Mouse (Mus musculus): ENCODE measurements at regions not wholly inside any gene's neighbourhood (a gene's known extent, or its start where the extent isn't known, plus 50 kb on each side); places are given as distances from the start of the nearest gene placed in this dataset.

DNA sequence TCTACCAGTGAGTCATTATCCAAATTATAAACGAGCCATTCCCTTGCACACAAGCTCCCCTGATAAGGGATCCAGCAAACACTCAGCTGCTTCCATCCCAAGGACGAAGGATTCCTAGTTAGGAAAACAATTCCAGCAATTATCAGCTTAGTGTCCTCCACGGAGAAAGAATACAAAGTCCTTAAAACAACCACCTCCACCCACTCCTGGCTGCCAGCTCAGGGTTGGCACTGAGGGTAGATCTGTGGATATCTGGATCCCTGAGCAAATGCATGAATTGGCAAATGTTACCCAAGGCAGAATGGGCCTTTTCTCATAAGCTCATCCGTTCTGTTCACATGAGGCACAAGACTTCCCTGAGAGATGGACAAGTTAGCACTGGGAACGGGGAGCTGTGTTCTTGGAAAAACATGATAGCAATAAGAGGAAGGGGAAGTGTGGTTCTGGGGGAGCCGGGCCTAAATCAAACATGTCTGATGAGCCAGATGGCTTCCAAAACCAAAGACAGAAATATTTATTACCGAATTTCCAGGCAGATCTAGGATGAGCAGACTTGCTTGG, 368.1 kb upstream of the Runx1 start:
- DNase-seq (ENCODE audit: extremely low read depth, low read depth, low spot score), result no peak

DNA sequence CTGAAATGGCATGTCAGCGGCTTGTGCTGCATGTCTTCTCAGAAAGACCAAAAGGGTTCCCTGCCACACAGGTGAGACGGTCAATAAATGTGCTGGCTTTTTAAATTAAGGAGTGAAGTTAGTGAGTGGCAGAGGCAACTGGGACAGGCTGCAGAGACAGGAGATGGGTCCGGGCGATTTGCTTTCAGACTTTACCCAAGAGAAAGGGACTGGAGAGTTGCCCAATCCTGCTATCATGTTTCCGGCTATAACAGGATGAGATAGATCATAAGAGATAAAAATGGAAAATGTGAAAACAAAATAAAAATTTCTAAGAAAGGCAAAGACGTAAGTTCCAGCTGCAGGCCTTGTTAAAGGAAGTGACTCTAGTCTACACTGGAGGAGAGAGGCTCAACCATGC, 367.3 kb upstream of the Runx1 start:
- DNase-seq (ENCODE audit: extremely low read depth, low read depth, low spot score), result no peak

DNA sequence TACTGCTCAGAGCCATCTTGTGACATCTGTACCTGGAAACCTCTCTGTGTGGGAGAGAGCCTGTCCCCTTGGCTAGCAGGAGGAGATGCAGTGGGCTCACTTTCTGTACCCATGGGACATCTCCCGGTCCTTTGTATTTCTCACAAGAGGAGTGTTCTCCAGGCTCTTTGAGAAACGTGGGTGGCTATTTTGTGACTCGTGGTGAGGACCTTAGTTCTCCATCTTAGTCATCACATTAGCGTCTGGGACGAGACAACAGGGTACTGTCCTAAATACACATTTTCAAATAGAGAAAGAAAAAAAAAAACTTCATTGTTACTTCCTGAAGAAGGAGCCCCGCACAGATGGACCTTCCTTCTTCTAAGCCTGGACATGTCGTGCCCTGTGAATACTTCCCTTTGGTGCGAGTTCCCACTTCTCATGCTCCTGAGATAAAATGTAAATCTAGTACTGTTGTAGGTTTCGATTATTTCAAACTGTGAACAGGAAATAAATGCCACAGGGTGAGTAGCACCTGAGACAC, 366.8 kb upstream of the Runx1 start:
- no peak for DNase-seq (ENCODE audit: extremely low read depth, low read depth, low spot score)

DNA sequence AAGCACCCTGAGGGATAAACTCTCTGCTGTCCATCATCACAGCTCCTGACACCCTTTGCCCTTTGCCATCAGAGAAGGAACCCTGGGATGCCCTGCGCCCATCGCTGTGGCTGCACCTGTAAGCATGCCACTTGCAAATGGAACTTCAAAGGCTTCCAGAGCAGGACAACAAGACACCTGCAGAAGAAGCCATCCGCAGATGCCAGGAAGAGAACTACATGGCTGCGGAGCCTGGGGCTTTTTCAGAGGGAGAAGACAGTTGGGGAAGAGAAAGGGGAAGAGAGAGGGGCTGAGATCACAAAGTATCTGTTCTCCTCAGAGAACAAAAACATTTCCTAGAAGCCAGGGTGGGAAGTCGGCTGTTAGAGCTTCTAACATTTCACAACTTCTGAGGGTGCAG, 365.2 kb upstream of the Runx1 start:
- DNase-seq (ENCODE audit: extremely low read depth, low read depth, low spot score), result no peak

DNA sequence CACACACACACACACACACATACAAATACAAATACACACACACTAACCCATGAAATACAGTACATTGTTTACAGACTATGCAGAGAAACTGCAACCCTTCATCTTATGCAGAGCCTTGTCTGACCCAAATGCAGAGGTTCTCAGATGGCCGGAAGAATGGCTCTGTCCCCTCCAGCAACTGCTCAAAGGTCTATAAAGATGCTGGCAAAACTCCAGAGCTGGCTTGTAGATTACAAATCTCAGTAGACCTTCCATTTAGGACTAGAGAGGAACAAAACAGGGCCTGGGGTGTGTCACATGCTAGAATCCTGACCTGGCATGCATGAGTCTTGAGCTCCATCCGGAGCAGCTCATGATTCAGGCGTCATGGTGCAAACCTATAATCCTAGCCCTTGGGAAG, 364.4 kb upstream of the Runx1 start:
- peak; percentile 42 for DNase-seq (ENCODE audit: extremely low read depth, low read depth, low spot score)

DNA sequence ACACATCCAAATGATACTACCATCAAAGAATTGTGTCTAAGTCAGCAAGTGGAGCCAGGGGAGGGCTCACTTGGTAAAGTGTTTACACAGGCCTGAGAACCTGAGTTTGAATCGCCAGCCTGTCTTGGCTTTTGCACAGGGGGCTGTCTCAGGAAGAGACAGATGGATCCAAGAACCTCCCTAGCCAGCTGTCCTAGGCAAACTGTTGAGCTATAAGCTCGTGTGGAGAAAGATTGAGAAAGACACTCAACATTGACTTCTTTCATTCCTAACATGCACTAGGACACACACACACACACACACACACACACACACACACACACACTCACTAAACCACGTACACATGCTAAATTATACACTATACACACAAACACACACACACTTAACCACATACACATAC, 363.9 kb upstream of the Runx1 start:
- DNase-seq (ENCODE audit: extremely low read depth, low read depth, low spot score), result no peak

DNA sequence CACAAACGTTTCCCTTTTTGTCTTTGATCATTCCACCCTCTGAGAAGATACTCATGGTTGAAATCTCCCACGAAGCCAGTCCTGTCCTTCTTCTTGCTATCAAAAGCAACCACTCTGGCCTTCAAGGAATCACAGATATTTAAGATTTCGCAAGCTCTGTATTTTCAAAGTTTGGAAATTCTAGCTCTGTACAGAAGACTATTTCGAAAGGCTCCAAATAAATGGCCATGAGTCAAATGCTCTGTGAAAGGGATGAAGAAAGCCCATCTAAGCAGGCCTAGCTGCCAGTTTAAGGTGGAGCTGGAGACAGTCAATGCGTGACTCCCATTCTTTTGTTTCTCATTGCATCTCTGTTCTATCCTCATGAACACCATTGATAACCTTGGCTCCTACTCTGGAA, 363.5 kb upstream of the Runx1 start:
- DNase-seq (ENCODE audit: extremely low read depth, low read depth, low spot score), result peak; percentile 54

DNA sequence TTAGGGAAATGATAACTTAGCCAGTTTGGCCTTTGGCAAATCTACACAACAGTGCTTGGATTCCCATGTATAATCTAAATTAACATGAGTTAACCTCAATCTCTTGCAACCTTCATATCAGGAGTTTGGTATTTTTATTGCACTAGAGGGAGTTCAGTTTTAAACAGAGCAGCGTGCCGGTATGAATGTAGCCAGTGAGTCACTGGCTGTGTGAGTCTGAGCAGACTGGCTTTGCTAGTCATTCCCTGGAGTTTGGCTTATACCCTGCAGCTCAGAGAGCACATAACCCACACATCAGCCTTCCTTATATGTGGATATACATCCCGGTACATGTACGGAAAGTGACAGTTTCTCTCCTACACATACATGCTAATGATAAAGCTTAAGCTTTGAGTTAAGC, 360.6 kb upstream of the Runx1 start:
- DNase-seq (ENCODE audit: extremely low read depth, low read depth, low spot score), result no peak

DNA sequence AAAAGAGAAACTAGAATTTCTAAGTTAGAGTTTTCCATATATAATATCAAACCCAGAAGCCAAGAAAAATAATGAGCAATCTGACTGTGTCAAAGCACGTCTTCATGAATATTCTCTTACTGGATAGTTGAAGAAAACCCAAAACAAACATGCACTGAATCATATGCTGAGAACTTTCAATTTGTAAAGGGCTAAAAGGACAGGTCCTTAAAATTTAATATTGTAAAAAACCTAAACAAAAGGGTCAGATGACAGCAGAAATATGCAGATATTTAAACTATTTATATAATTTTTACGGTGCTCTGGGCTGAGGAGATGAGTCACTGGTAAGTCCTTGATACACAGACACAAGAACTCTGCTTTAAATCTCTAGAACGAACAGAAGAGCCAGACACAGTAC, 356.7 kb upstream of the Runx1 start:
- no peak for DNase-seq (ENCODE audit: extremely low read depth, low read depth, low spot score)

DNA sequence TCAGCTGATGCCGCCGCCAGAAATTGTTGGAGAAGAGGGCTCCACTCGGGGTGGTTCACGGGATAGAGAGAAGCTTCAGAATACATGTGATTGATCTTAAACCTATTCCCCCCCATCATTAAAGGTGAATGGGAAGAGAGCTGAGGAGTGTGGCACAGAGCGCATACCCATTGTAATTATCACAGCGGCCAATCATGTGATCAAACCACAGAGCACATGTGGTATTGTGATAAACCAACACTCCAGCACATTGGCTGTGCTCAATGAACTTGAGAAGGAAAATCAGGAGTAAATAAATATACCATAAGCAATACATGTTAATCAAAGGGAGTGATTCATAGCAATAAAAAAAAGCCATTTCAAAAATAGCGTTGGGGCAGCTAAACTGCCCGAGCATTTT, 355.5 kb upstream of the Runx1 start:
- no peak for DNase-seq (ENCODE audit: extremely low read depth, low read depth, low spot score)

DNA sequence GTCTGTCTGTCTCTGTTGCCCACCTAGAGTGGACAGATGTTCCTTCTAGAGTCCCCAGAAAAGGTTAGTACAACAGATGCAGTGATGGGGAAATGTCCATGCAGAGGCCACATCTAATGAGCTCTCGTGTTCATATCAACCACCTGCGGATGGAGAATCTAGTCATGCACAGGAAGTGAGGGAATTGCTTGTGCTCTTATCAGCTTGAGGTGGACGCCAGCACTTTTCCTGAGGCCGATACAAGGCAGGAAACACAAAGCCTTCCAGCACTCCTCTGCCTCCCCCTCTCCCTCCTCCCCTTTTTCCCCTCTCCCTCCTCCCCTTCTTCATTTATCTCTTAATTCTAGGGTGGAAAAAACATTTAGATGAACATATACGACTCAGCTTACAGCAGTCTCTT, 354.3 kb upstream of the Runx1 start:
- no peak for DNase-seq (ENCODE audit: extremely low read depth, low read depth, low spot score)

DNA sequence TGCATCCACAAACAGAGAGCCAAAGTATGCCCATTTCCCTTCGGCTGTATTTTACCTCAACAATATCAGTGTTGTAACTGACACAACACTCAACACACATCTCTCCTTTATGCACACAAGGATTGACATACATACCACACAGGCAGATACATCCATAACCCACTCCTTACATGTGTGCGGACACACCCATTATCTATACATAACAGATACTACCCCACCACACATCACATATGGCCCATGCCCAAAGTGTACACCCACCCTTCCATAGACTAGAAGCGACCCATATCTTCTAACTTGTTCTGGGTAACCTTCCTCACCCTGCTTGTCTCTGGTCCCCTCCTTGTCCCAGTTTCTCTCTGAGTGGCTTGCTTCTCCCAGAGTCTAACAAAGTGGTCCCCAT, 340.7 kb upstream of the Runx1 start:
- no peak for DNase-seq (ENCODE audit: extremely low read depth, low read depth, low spot score)

DNA sequence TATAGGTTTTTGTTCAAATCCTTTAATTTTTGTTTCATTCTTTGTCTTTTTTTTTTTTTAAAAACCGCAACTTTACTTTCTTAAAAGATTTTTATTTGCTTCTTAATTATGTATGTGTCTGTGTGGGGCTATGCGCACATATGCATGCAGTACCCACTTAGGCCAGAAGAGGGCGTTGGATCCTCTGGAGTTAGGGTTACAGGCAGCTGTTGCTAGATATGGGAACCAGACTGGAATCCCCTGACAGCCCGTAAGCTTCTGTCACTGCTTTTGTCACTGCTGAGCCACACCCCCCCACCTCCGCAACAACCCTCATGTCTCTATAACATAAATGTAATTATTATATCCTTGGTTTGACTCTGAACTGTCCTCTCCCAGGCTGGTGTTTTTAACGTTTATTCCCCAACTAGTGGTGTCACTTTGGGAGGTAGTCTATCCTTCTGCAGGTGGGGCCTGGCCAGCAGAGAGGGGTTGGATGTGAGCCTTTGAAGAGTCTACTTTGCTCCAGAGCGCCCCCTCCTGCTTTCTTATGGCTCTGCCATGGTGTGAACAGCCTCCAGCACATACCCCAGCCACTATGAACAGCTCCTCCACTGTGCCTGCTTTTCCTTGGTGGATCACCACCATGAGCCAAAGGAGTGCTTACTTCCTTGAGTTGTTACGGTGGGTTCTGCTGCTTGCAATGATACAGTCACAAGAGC, 332.7 kb upstream of the Runx1 start:
- DNase-seq (ENCODE audit: extremely low read depth, low read depth, low spot score), result no peak

DNA sequence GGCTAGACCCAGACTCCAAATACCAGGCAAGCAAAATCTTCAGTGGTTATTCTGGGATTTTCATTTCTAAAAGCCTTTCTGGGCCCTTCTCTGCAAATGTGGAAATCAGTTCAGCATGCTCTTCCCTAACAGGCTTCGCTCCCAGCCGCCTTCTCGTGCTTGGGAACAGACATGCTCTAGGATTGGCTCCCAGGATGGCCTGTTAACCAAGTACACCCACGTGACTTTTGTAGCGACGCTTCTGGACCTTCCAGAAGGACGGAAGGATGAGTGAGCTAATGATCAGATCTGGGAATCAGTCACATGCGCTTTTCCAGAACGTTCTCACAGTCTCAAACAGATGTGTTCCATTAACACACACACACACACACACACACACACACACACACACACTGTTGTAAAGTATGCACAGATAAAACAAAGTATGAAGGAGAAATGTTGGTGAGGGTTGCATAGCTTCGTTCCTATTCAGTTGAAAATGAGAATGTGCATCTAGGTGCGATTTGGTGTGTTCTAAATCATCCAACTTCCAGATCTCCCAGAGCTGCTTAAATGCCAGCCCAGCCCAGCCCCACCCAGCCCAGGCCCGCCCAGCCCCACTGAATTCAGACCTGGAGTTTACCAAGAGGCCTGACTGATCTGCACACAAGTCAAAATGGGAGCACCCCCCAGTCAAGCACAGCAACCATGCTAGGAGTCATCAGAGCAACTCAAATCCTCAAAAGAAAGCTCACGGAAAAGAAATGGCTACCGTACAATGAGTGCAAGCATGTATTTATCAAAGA, 327.8 kb upstream of the Runx1 start:
- DNase-seq (ENCODE audit: extremely low read depth, low read depth, low spot score), result no peak

DNA sequence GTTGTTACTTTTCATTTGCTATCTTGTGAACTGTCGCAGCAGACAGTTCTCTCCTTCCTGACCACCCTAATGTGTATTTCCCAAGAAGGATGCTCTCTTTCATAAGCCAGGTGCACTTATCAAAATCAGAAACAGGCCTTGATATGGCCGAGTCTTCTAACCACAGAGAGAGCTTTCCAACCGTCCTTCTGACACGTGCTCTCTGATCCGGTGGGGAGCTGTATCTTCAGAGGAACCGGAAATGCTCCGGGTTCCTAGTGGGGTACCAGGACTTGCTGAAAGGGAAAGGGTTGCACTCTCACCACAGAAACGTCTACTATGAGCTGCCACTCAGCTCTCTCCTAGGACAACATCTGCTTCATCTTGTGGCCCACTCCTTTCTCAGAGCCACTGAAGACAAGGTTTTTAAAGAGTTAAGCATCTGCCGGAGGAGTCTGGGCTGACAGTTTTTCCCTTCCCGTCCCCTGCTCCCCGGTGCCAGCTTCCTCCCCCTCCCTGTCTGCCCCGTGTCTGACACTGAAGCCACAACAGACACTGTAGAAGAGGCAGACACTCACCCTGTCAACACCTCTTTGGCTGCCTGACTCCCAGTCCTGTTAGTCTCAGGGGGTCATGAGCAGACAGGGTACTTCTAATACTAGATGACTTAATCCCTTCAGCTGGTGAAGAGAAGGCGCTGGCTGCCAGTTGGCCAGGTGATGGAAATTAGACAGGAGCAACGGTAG, 327.0 kb upstream of the Runx1 start:
- DNase-seq (ENCODE audit: extremely low read depth, low read depth, low spot score), result no peak

DNA sequence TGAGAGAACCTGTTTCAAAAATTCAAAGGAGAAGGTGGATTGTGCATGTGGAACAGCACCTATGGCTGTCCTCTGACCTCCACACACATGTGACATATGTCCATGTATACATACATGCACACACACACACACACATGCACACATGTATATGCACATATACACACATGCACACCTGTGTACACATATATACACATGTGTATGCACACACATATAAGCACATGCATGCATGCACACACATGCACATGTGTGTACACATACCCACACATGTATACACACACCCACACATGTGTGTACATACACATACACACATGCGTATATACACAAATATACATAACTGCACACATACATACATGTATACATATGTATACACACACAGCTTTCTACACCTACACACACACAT, 326.1 kb upstream of the Runx1 start:
- DNase-seq (ENCODE audit: extremely low read depth, low read depth, low spot score), result no peak

DNA sequence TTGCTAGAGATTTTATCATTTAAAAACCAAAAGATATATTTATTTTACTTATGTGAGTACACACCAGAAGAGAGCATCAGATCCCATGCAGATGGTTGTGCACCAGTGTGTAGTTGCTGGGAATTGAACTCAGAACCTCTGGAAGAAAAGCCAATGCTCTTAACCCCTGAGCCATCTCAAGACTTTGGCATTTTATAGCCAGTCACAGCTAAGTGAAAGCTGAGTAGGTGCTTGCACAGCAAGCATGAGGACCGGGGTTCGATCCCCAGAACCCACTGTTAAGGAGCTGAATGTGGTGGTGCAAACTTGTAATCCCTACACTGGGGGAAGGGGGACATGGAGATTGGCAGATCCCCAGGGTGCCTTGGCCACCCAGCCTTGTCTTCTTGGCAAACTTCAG, 325.7 kb upstream of the Runx1 start:
- DNase-seq (ENCODE audit: extremely low read depth, low read depth, low spot score), result no peak

DNA sequence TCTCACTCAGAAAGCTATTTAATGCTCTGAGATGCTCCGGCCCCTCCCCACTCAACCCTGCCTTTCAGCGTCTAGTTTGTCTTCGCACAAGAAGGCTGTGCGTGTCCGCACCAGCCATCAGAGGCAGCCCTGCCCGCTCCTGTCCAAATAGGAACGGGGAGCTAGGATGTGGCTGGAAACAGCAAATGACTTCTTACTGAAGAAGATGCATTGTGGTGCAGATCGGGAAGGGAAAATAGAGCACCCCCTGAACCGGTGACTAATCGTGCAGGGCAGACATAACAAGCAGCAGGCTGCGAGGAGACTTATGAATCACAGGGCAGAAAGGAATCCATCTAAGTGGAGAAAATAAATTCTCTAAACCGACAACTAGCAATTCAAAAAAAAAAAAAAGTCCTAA, 324.5 kb upstream of the Runx1 start:
- no peak for DNase-seq (ENCODE audit: extremely low read depth, low read depth, low spot score)

DNA sequence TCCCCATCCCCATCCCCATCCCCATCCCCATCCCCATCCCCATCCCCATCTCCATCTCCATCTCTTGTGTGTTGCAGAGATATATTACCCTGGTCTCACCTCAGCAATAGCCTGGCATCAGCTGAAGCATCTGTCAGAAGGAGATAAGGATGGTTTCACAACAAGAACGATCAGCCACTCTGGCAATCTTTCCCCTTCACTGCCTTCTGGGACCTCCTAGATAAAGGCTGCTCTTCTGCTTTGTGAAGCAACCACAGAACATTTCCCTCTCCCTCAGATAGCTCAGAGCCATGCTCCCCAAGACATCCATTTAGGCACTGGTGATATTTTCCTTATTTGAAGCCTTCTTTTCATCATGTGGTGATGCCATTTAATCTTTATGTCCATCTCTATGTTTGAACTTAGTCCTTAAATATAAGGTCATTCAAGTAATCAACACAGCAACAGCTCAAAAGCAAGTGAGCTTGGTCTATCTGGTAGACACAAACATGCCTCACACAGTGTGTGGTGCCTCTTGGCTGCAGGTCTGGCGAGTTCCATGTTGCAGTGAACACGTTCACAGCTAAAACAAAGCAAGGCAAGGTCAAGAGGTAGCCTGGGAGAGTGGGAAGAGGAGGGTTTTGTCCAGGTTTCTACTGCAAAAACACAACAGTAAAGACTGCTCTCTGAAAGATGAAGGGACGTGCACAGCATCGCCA, 321.7 kb upstream of the Runx1 start:
- DNase-seq (ENCODE audit: extremely low read depth, low read depth, low spot score), result no peak

DNA sequence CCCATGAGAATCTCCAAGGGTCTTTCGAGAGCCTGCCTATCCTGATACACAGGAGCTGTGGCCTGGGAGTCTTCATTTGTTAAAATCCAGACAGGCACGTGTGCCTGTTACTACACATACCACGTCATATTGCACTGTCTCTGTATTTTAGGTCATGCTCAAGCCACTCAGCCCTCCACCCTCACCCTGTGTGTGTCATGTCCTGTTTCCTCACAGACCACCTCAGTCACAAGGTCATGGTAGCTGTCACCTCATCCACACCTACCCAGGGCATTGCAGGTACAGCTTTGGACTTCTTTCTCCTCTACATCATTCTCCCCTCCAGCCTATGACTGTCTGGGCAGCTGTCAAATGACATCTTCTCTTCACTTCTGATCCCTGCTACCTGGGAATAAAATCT, 320.9 kb upstream of the Runx1 start:
- DNase-seq (ENCODE audit: extremely low read depth, low read depth, low spot score), result no peak

DNA sequence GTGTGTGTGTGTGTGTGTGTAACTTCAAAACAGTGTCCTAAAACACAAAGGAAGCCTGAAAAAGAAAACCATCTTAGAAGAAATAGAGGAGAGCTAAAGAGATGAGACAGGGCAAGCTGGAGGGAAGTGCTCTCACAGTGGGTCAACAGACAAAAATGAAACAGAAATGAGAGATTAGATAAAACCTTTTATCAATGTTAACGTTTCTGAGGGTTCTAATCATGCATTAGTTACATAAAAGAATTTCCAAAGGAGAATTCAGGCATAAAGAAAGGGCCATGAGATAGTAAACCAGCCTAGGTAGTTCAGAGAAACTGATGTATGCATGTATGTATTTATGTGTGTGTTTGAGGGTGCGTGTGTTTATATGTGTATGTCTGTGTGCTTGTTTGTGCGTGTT, 319.7 kb upstream of the Runx1 start:
- no peak for DNase-seq (ENCODE audit: extremely low read depth, low read depth, low spot score)
